Mouse (Mus musculus) ES-Bruce4 (cell line): ENCODE measurements around the gene Eng. TPM values are rescaled to one million over a fixed set of nuclear protein-coding genes. Genes with fewer than 3 reads are reported as not detected.

Experiments
- H3K27ac ChIP-seq: 2 replicates; pipeline ENCODE4 v1.5.1; 2012; ENCODE audit warnings: low read length, inconsistent platforms; ENCODE audit not compliant: insufficient read depth
- H3K27me3 ChIP-seq: 2 replicates; pipeline ENCODE4 v1.6.1; 2012; ENCODE audit warnings: mild to moderate bottlenecking, low read length, inconsistent platforms; ENCODE audit not compliant: control insufficient read depth, poor library complexity, insufficient read depth, severe bottlenecking
- H3K36me3 ChIP-seq: 2 replicates; pipeline ENCODE4 v1.6.1; 2012; ENCODE audit warnings: inconsistent platforms, mild to moderate bottlenecking, low read length, moderate library complexity; ENCODE audit not compliant: control insufficient read depth, poor library complexity, insufficient read depth, severe bottlenecking
- H3K4me1 ChIP-seq: one replicate; pipeline ENCODE4 v1.8.1; 2011; ENCODE audit warnings: low read length; ENCODE audit not compliant: control insufficient read depth, insufficient read depth
- H3K4me3 ChIP-seq: 2 replicates; pipeline ENCODE4 v1.5.1; 2011; ENCODE audit warnings: low read depth, mild to moderate bottlenecking, low read length
- H3K9ac ChIP-seq: 2 replicates; pipeline ENCODE4 v1.6.1; 2012; ENCODE audit warnings: low read depth, mild to moderate bottlenecking, inconsistent platforms; ENCODE audit not compliant: poor library complexity, severe bottlenecking
- H3K9me3 ChIP-seq: replicated peaks from 2 replicates; pipeline ENCODE4 v1.6.1; 2012; ENCODE audit warnings: mild to moderate bottlenecking, low read length, inconsistent platforms; ENCODE audit not compliant: control insufficient read depth, poor library complexity, insufficient read depth, severe bottlenecking
- CTCF ChIP-seq: IDR thresholded peaks from one replicate; pipeline ENCODE4 v1.8.1; 2011; ENCODE audit warnings: low read depth, low read length
- EP300 ChIP-seq: IDR thresholded peaks from 2 replicates; pipeline ENCODE4 v1.6.1; 2011; ENCODE audit warnings: low read depth, low read length; ENCODE audit not compliant: insufficient read depth
- POLR2A ChIP-seq: IDR thresholded peaks from one replicate; pipeline ENCODE4 v1.8.1; 2011; ENCODE audit warnings: low read length; ENCODE audit not compliant: insufficient read depth
- polyA plus RNA-seq: library from polyadenylated mRNA; stranded (reverse); fragments of >200 nt; gene quantifications from 2 replicates; pipeline ENCODE4 v1.2.4, GENCODE M21; 2011; ENCODE audit warnings: low read depth; ENCODE audit not compliant: missing spikeins, insufficient read depth, insufficient read length

The Eng gene
- 20.0 and 20.8 TPM in 2 replicates for polyA plus RNA-seq

DNA sequence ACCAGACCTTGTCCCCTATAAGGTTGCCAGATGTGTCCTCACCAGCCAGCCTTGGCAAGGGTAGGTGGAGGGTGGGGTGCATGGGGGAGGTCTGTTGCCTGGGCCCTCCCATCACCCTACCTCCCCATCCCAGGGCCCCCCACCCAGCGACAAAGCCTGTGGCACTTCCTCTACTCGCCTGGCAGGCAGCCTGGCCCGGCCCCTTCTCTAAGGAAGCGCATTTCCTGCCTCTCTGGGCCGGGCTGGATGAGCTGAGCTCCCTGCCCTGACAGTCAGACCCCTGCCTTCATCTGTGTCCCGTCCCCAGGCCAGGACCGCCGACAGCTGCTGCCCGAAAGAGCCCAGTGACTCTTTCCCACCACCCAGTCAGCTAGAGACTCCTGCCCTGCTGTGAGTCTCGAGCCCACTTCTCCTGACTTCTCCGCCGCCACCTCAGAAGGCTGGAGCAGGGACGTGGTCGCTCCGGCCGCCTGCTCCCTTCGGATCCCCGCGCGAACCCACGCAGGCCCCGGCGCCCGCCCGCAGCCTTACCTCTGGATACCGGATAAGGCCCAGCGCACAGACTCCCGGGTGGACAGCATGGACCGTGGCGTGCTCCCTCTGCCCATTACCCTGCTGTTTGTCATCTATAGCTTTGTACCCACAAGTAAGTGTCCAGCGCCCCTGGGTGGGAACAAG is at the start of gene Eng:
Gene Eng (plus strand): TSS at position 217 of the 678 bp plus-strand sequence.
- peak within 1 kb of the TSS; percentile 36 for H3K27ac ChIP-seq
- H3K4me1 ChIP-seq: peaks cover 8% of the 10 kb centered on the region
- peak within 1 kb of the TSS; percentile 88 for H3K9ac ChIP-seq
- TF ChIP-seq POLR2A: no peak
- TF ChIP-seq CTCF: no peak
- no peak for TF ChIP-seq EP300
- H3K36me3 ChIP-seq: no peaks in the 10 kb centered on the region
- no peaks in the 10 kb centered on the region for H3K9me3 ChIP-seq
- H3K4me3 ChIP-seq: peak within 1 kb of the TSS; percentile 81
- H3K27me3 ChIP-seq: no peaks in the 10 kb centered on the region

DNA sequence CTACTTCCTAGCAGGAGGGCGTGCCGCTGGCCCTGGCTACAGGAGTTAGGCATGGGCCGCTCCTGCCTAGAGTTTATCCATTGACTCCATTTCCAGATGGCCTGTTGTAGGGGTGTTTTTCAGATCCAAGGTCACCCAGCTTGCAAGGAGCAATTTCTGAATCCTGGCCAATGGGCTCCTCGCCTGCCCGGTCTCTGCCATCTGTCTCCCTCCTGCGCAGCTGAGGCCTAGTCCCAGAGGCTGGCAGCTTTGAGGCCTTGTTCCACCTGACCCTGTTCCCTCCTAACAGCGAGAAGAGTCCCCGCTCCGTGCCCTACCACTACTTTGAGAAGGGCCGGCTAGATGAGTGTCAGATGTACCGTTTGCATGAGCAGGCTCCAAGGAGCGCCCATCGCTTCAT is 49.7 kb upstream of the Eng start:
- Histone ChIP-seq H3K27ac (no peak overlapping the region), H3K4me1 (peaks cover 2% of the 10 kb centered on the region), H3K27me3 (no peaks in the 10 kb centered on the region), H3K9ac (no peak overlapping the region), H3K4me3 (no peak overlapping the region), H3K36me3 (no peaks in the 10 kb centered on the region), H3K9me3 (no peaks in the 10 kb centered on the region)
- TF ChIP-seq EP300: no peak
- TF ChIP-seq CTCF: no peak
- TF ChIP-seq POLR2A: no peak

DNA sequence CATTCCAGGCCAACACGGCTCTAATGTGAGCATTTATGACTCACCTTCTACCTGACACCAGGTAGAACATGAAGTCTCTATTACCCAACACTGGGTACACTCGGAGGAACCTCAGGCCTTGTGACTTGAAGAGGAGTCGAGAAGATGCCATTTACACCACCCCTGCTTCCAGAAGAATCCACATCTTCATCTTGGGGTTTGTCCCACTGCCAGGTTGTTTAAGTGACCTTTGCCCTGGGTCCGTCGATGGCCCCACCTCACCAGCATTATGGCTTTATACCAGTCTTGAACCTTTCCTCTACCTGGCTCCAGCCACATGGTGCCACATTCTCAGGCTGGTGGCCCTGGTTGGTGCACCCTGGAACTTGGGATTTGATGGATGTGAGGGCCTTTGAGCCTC is 49.1 kb upstream of the Eng start:
- Histone ChIP-seq H3K9ac (no peak overlapping the region), H3K36me3 (no peaks in the 10 kb centered on the region), H3K4me1 (peaks cover 2% of the 10 kb centered on the region), H3K9me3 (no peaks in the 10 kb centered on the region), H3K27ac (no peak overlapping the region), H3K4me3 (no peak overlapping the region), H3K27me3 (no peaks in the 10 kb centered on the region)
- TF ChIP-seq EP300 (no peak), CTCF (no peak), POLR2A (no peak)

DNA sequence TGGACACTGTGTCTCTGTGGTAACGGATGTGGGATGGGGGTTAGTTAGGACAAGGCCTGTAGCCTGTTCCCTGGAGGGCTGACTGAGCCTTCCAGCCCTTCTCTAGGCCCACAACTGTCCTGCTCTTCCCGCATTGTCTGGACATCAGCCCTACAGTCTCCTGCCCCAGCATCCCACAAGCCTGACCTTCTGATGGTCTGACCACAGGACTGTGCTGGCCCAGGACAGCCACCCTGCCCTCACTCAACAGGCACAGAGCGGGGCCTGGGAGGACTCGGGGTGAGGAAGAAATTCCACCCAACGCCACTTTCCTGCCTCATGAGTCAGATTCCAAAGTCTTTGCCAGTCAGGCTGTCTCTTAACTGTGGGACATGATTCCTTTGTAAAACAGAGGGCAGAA is 48.7 kb upstream of the Eng start:
- Histone ChIP-seq H3K27me3 (no peaks in the 10 kb centered on the region), H3K4me3 (no peak overlapping the region), H3K27ac (no peak overlapping the region), H3K9me3 (no peaks in the 10 kb centered on the region), H3K4me1 (peaks cover 2% of the 10 kb centered on the region), H3K36me3 (no peaks in the 10 kb centered on the region), H3K9ac (no peak overlapping the region)
- TF ChIP-seq POLR2A: no peak
- TF ChIP-seq CTCF: no peak
- no peak for TF ChIP-seq EP300

DNA sequence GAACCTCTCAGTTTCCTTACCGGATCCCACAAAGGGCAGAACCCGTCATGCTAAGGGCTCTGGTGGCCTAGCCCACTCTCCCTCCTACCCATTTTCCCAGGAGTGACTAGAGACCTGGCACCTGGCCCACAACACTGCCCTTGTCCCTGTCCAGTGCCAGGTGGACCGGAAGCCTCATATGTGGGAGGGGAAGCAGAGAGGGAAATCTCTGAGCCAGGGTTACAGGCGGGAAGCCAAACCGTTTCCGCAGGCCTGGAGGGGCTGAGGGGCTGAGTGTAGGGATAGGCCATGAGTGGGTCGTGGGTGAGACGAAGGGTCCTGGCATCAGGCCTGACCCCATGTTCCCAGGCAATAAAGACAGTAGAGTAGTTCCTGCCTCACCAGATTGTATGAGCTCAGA is 47.9 kb upstream of the Eng start:
- H3K9me3 ChIP-seq: no peaks in the 10 kb centered on the region
- no peaks in the 10 kb centered on the region for H3K27me3 ChIP-seq
- H3K4me1 ChIP-seq: peaks cover 2% of the 10 kb centered on the region
- no peaks in the 10 kb centered on the region for H3K36me3 ChIP-seq
- TF ChIP-seq EP300 (no peak), POLR2A (no peak), CTCF (no peak)
- H3K9ac ChIP-seq: no peak overlapping the region
- H3K4me3 ChIP-seq: no peak overlapping the region
- no peak overlapping the region for H3K27ac ChIP-seq

DNA sequence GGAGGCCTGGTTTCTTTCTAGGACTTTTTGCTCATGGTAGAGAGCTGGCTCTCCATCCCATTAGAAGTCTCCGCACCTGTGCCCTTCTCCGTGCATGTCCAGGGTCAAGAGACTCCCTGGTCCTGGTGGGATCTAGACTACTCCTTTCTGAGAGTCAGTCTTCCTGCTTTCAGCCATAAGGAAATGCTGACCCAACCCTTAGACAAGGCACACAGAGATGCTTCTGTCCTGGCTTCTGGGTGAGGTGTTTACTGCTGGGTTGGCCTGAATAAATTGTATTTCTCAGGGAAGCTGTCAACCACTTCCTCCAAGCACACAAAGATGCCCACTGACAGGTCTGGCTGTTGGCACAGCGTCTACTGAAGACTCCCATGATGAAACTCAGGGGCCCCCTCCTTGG is 47.0 kb upstream of the Eng start, which contains the start of gene St6galnac6:
Gene St6galnac6 (plus strand): TSS at position 301 of the 400 bp plus-strand sequence.
- Histone ChIP-seq H3K9me3 (no peaks in the 10 kb centered on the region), H3K4me1 (peaks cover 2% of the 10 kb centered on the region)
- TF ChIP-seq CTCF (no peak), POLR2A (no peak), EP300 (no peak)

More for the DNA sequence above, 47.0 kb upstream of the Eng start, which contains the start of gene St6galnac6:
- Histone ChIP-seq H3K4me3 (no peak within 1 kb of the TSS), H3K9ac (no peak within 1 kb of the TSS), H3K27ac (no peak within 1 kb of the TSS), H3K36me3 (no peaks in the 10 kb centered on the region), H3K27me3 (no peaks in the 10 kb centered on the region)
